Comparison of ENCODE assay signal across 1 mouse cellular context in genomic region chr9:88546166-88546565, GRCm38 (mm10).
TF ChIP-seq lines count a peak whose summit lies in the region.

No protein-coding gene starts in this region.

TF ChIP-seq in MEL, 35 proteins besides CTCF, POLR2A, EP300 and RAD21 (continued from another document):
- TF ChIP-seq USF2 (IDR thresholded peaks at IDR 0.05; ENCODE audit: borderline replicate concordance in 1 of 2, insufficient read depth in 1 of 2, low read depth in 1 of 2, low read length in 2 of 2) (no peak), NELFE (IDR thresholded peaks at IDR 0.05; ENCODE audit: low read depth, low read length) (no peak), MYB (IDR thresholded peaks at IDR 0.05; ENCODE audit: low read depth, low read length) (no peak)
